Mouse (Mus musculus) thymus, postnatal 4 days (tissue): Measurements from ENCODE around the gene Mycn.

Source experiments
- DNase-seq: peaks from one replicate; pipeline ENCODE4 v3.0.0; 2021

Mycn gene

GRCm38 (mm10) chr12:12941661-12942363 lies at the start of gene Mycn:
Gene Mycn, minus strand, starts transcription at chr12:12941914.
- peak; percentile 74 for DNase-seq

DNA sequence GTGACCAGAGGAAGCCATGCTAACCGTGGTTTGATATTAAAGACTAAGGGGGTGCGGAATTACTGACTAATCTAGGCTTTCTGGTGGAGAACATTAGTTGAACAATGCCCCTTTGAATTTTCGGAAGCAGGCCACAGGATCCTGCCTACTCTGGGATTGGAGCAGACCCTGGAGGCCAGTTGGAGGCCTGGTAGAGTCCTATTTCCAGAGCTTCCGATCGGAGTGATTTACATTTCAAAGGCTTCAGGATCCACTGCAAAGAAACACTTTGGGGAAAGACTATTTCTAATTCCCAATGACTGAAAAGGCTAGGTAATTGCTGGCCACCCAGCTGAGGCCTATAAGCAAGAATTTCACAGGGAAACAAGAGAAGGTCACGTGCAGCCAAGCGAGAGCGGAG lies 45.7 kb upstream of the Mycn start:
- no peak for DNase-seq

DNA sequence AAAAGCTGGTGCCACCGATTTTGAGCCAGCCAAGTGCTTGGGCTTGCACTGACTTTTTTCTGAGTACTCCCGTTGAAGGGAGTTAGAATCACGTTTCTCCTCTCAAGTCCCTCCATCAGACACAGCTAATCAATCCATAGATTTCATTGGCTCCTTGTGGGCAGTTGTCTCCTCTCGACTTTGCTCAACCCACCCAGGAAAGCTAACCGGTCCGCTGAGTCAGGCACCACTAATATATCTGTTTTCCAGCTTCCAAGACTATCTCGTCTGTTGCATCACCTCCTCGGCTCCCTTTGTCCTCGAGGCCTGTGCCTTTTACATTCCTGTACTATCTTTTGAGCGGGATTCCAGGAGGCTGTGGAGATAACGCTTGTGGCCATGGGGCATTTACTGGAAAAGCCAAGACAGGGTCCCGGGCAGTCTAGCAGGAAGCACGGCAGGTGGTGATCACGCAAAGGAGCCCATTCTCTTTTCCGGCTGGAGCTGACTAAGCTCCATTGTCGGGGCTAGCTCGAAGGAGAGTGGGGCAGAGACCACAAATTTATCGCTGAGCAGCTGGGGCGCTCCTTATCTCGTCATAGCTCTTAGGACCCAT lies 45.0 kb upstream of the Mycn start:
- no peak for DNase-seq

DNA sequence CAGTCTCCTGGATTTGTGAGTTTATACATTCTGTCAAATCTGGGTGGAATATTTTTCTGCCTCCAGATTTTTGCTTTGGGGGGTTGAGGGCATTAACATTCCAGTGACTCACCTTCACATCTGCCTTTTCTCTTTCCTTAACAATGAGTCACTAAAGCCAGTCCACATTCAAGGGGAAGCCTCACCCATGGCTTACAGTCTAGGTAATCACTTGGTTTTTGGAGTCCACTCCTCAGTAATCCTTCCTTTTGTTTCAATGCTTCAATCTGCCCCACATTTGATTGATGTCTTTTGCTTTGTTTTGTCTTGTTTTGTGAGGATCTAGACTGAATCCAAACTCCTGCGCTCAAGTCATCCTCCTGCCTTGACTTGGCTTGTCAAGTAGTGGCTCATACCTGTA lies 41.3 kb upstream of the Mycn start:
- DNase-seq, result no peak

GRCm38 (mm10) chr12:12975397-12975796 lies 33.7 kb upstream of the Mycn start:
- no peak for DNase-seq

GRCm38 (mm10) chr12:12972756-12973435 lies 31.2 kb upstream of the Mycn start:
- DNase-seq, result no peak

- DNase-seq, result no peak
Measured at GRCm38 (mm10) chr12:12967946-12968345, 26.2 kb upstream of the Mycn start.

GRCm38 (mm10) chr12:12964856-12965255 lies 23.1 kb upstream of the Mycn start:
- no peak for DNase-seq

- DNase-seq, result no peak
Measured at GRCm38 (mm10) chr12:12947606-12948005, 5.9 kb upstream of the Mycn start.

DNA sequence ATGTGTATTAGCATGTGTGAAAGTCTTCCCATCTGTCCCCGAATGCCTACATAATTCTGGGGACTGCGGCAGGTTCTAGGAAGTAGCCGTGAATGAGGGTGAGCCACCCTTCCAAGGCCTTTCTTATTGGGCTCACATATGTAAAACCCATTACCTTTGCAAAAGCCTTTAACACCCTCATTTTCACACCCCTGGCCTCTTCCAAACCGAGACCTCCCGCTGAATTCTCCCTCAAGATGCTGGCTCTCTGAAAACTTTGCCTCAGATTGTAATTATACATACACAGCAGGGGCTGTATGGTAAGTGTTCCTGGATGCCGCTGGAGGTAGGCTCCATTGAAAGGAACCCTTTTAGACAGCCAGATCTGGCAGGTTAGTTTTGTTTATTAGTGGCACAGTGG lies 1.6 kb upstream of the Mycn start:
- DNase-seq, result no peak

- peak; percentile 90 for DNase-seq
Measured at GRCm38 (mm10) chr12:12942364-12943050, 793 bp upstream of the Mycn start.

DNA sequence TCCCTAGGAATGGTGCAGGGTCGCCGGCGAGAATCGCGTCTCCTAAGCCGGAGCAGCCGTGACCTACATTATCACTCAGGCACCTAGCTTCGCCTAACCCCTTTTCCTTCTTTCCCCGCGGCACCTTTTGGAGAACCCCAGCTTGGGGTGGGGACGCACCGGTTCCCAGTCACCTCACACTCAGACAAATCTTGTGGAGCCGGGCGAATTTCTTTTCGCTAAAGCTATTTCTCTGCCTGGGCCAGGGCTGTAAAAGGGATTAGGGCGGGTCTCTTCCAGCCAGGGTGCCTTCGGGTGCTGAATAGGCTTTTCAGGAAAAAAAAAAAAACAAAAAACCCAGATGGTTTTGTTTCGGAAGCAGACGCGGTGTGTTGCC lies 597 bp downstream of the Mycn start:
- peak; percentile 41 for DNase-seq

GRCm38 (mm10) chr12:12940466-12941128 lies 1.1 kb downstream of the Mycn start:
- DNase-seq, result peak; percentile 68

DNA sequence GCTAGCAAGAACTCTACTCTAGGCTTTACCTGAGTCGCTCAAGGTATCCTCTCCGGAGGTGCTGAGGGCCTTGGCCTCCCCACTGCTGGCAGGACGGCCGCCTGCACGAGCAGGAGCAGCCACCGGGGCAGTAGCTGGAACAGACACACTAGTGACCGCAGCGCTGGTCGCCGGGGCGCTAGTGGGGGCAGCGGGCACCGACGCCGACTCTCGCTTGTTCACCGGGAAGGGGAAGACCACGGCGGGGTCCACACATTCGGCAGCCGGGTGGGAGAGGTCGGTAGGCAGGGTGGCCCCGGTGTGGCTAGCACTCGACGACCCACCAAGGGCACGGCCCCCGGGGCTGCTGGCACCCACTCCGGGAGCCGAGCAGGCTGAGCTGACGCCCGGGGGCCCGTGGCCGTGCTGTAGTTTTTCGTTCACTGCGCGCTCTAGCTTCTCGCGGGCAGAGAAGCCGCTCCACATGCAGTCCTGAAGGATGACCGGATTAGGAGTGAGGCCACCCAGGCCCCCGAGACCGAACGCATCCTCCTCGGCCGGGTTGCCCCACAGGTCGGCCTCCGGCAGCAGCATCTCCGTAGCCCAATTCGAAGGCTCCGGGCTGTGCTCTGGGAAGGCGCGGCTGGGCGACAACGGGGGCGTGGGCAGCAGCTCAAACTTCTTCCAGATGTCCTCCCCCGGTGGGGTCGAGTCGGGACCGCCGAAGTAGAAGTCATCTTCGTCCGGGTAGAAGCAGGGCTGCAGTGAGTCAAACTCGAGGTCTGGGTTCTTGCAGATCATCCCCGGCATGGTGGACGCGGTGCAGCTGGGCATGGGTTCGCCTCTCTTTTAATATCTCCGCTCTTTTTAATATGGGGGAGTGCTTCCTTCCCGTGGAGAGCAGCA lies 1.9 kb downstream of the Mycn start:
- peak; percentile 63 for DNase-seq

- peak; percentile 91 for DNase-seq
Measured at GRCm38 (mm10) chr12:12938850-12939249, 2.9 kb downstream of the Mycn start.

- no peak for DNase-seq
Measured at GRCm38 (mm10) chr12:12938361-12938760, 3.4 kb downstream of the Mycn start.

DNA sequence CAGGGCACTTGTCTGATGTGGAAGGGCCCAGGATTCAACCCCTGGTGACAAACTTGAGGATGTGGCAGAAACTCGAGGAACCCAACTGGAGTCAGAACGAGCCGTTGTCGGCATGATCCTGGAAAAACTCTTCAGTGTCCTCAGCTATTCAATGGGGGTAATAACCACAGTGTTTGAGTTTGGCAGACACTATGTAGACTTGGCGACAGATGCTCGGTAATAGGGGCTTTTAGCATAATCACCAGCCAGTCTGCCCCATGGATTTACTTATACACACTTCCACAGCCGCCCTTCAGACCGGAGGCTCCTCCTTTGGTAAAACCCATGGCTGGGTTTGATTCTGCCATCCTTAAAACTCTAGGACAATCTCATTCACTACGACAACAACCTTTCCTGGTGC lies 4.0 kb downstream of the Mycn start:
- peak; percentile 18 for DNase-seq

- DNase-seq, result peak; percentile 75
Measured at GRCm38 (mm10) chr12:12937088-12937487, 4.6 kb downstream of the Mycn start.

DNA sequence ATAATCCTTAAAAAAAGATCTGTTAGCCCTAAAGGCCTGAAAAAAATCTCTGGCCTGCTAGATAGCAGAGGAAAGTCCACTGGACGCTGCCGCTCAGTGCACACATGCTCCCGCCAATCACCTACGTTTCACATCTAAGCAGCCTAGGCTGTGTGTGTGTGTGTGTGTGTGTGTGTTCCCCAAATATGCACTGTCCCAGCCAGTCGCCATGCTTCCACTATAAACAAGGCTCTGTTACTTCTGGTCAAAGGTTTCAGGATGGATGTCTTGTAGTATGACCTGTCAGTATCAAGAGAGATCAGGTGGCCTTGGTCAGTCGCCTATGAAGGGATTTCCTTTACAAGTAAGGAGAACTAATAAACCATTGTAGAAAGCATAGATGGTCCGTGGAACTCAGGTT lies 9.5 kb downstream of the Mycn start:
- DNase-seq, result no peak

DNA sequence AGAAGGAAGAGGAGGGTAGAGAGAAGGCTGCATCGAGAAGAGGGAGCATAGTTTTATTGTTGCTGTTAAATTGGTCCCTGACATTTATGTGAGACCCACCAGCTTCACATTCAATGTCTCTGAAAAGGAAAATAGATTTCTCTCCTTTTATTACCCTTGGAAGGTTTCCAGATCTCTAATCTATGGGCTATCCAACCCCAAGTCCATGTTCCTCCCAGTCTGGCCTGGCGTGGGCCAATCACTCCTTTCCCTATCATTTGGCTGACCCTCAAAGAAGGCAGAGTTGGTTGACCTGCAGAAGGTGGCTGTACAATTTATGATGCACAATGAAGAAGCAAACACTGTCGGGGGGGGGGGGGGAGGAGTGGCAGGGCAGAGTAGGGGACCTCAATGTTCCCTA lies 13.5 kb downstream of the Mycn start:
- DNase-seq, result no peak

- no peak for DNase-seq
Measured at GRCm38 (mm10) chr12:12926975-12927527, 14.7 kb downstream of the Mycn start.

- DNase-seq, result no peak
Measured at GRCm38 (mm10) chr12:12924446-12924845, 17.3 kb downstream of the Mycn start.
